Mouse (Mus musculus) kidney, adult 2 months (tissue): Measurements from ENCODE around the gene Pak7. TPM values are rescaled to one million over a fixed set of nuclear protein-coding genes. Genes with fewer than 3 reads are reported as not detected.
"Not testable (repeated sequence)": the region's sequence is repeated elsewhere in the genome, so short reads cannot be mapped to it uniquely, and the experiment has no call there.

Experiments
- DNase-seq: peaks from one replicate; pipeline ENCODE4 v3.0.0; 2021
- H3K27ac ChIP-seq: fragments of 200-500 bp; 2 replicates; pipeline ENCODE4 v1.5.1; 2012; ENCODE audit warnings: low read depth, low read length, control low read depth, inconsistent platforms; ENCODE audit not compliant: insufficient read depth
- H3K27me3 ChIP-seq: fragments of 200-500 bp; replicated peaks from 2 replicates; pipeline ENCODE4 v1.6.1; 2012; ENCODE audit warnings: mild to moderate bottlenecking, moderate library complexity, low read length, inconsistent platforms; ENCODE audit not compliant: control insufficient read depth, insufficient read depth
- H3K36me3 ChIP-seq: fragments of 200-500 bp; 2 replicates; pipeline ENCODE4 v1.6.1; 2012; ENCODE audit warnings: mild to moderate bottlenecking, moderate library complexity, low read length, inconsistent platforms; ENCODE audit not compliant: control insufficient read depth, insufficient read depth
- H3K4me1 ChIP-seq: fragments of 200-500 bp; 2 replicates; pipeline ENCODE4 v1.6.1; 2011; ENCODE audit warnings: low read length; ENCODE audit not compliant: control insufficient read depth, insufficient read depth
- H3K4me3 ChIP-seq: fragments of 200-500 bp; 2 replicates; pipeline ENCODE4 v1.5.1; 2011; ENCODE audit warnings: mild to moderate bottlenecking, low read depth, low read length, control low read depth; ENCODE audit not compliant: insufficient read depth
- CTCF ChIP-seq: fragments of 200-500 bp; conservative IDR thresholded peaks from 2 replicates; pipeline ENCODE4 v1.5.1; 2011; ENCODE audit warnings: low read depth, mild to moderate bottlenecking, control low read depth, low read length, moderate library complexity, mixed read lengths; ENCODE audit not compliant: insufficient read depth, insufficient read length
- POLR2A ChIP-seq: fragments of 200-500 bp; IDR thresholded peaks from one replicate; pipeline ENCODE4 v1.6.1; 2011; ENCODE audit warnings: low read depth, low read length, control low read depth
- WGBS: fragments of 180-500 bp; shearing (Covaris S2); methylation state at CpG from one replicate; pipeline ENCODE4 v1.1.7; 2018; 5-methylcytosine and 5-hydroxymethylcytosine counted together
- polyA plus RNA-seq: library from polyadenylated mRNA; depleted of rRNA; stranded (reverse); fragments of >200 nt; gene quantifications from 2 replicates; pipeline ENCODE4 v1.2.3, GENCODE M21; 2012

Gene Pak7
- polyA plus RNA-seq, 1 experiment: not detected

GRCm38 (mm10) chr2:136351393-136352096 lies 36.2 kb downstream of the Pak7 start:
- no peak for DNase-seq
- WGBS: 75% methylated on average over 2 of the region's 2 CpGs
- H3K27me3 ChIP-seq: no peaks in the 10 kb centered on the region; the same call in 1 of the 2 replicates
- H3K36me3 ChIP-seq: no peaks in the 10 kb centered on the region
- no peaks in the 10 kb centered on the region for H3K4me1 ChIP-seq
- no peak overlapping the region for H3K27ac ChIP-seq
- H3K4me3 ChIP-seq: no peak overlapping the region
- TF ChIP-seq POLR2A: no peak
- TF ChIP-seq CTCF: no peak

- H3K4me1 ChIP-seq: no peaks in the 10 kb centered on the region
- DNase-seq: no peak
- H3K36me3 ChIP-seq: no peaks in the 10 kb centered on the region
- H3K27ac ChIP-seq: no peak overlapping the region
- WGBS: 47% methylated on average over 3 of the region's 3 CpGs
- TF ChIP-seq POLR2A (no peak), CTCF (no peak)
- H3K4me3 ChIP-seq: no peak overlapping the region
- no peaks in the 10 kb centered on the region; the same call in 1 of the 2 replicates for H3K27me3 ChIP-seq
These were observed 37.3 kb downstream of the Pak7 start for GRCm38 (mm10) chr2:136350459-136350858.

GRCm38 (mm10) chr2:136349671-136350275 lies 38.0 kb downstream of the Pak7 start:
- TF ChIP-seq POLR2A (no peak), CTCF (no peak)
- no peak for DNase-seq

GRCm38 (mm10) chr2:136344240-136344780 lies 43.5 kb downstream of the Pak7 start:
- not testable (repeated sequence) for H3K4me1 ChIP-seq, H3K27ac ChIP-seq, H3K27me3 ChIP-seq, DNase-seq, H3K36me3 ChIP-seq, H3K4me3 ChIP-seq
- WGBS: 85% methylated on average over 4 of the region's 4 CpGs

More at GRCm38 (mm10) chr2:136349671-136350275, 38.0 kb downstream of the Pak7 start:
- Histone ChIP-seq H3K4me1 (no peaks in the 10 kb centered on the region), H3K4me3 (no peak overlapping the region), H3K27ac (no peak overlapping the region), H3K36me3 (no peaks in the 10 kb centered on the region), H3K27me3 (no peaks in the 10 kb centered on the region; the same call in 1 of the 2 replicates)
- 43% methylated on average over 8 of the region's 8 CpGs for WGBS

- DNase-seq: no peak
- TF ChIP-seq POLR2A: no peak
- no peak for TF ChIP-seq CTCF
- Histone ChIP-seq H3K27ac (no peak overlapping the region), H3K4me3 (no peak overlapping the region), H3K4me1 (no peaks in the 10 kb centered on the region), H3K27me3 (no peaks in the 10 kb centered on the region), H3K36me3 (no peaks in the 10 kb centered on the region)
- 67% methylated on average over 1 of the region's 1 CpGs for WGBS
These were observed 57.8 kb downstream of the Pak7 start for GRCm38 (mm10) chr2:136329974-136330373.

GRCm38 (mm10) chr2:136325646-136326045 lies 62.1 kb downstream of the Pak7 start:
- Histone ChIP-seq H3K4me1 (no peaks in the 10 kb centered on the region), H3K4me3 (no peak overlapping the region), H3K27me3 (no peaks in the 10 kb centered on the region), H3K36me3 (no peaks in the 10 kb centered on the region), H3K27ac (no peak overlapping the region)
- DNase-seq: no peak
- TF ChIP-seq CTCF: no peak
- no peak for TF ChIP-seq POLR2A
- WGBS: 54% methylated on average over 4 of the region's 4 CpGs

GRCm38 (mm10) chr2:136309313-136309712 lies 78.5 kb downstream of the Pak7 start:
- H3K4me3 ChIP-seq: no peak overlapping the region
- no peak for DNase-seq
- no peak overlapping the region for H3K27ac ChIP-seq
- TF ChIP-seq POLR2A (no peak), CTCF (no peak)
- H3K4me1 ChIP-seq: no peaks in the 10 kb centered on the region
- H3K27me3 ChIP-seq: no peaks in the 10 kb centered on the region
- WGBS: 73% methylated on average over 3 of the region's 3 CpGs
- no peaks in the 10 kb centered on the region for H3K36me3 ChIP-seq
